Mouse (Mus musculus): ENCODE results near the gene Ppp3ca.
A peak's percentile ranks its signal among the peaks of the same experiment; 100 is the strongest.

Gene Ppp3ca

DNA sequence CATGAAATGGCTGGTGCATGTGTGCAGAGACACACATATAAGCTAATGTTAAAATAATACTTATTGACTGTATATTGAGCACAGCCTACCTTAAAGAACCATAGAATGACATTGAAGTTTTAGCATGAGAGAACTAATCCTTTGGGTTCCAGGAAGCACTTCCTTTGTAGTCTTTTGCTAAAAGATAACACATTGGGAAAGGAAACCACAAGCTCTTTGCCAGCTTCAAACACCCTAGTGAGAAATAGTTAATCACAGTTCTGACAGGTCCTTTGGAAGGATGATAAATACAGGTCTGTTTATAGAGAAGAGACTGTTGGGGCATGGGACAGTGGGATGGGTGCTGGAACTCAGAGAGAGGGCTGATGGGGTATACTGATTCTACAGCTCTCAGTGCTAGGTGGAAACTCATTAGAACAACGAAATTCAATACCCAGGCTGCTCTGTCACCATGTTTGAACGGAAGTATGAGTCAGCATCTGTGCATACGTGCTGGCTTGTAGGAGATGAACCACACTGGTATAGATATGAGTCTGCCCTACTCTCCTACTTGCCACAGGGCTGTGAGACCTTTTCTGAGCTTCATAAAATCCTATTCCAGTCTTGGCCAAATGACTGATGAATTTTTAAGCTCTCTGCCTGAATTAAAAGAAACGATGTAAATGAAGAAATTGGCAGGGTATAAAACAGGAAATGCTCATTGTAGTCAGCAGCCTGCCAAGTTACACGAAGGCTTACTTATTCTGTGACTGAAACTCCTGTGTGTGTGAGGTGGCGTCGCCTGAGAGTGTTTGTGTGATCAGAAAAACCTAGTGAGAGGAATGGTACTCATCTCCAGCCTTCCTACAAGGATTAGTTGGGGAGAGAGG is 271.0 kb downstream of the Ppp3ca start:
- no peak for DNase-seq

DNA sequence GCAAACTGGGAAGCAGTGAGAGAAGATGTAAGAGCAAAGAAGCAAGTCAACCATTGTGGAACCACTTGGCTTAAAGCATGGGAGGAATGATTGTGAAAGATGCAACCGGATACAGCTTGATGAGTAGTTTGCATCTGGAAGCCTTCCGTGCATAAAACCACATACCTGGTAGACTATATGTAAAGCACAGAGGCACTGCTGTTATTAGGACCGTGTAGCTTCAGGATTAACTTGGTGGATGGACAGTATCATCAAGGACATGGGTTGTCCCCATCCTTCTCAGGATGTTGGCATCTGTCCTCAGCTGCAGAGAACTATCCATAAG is 271.6 kb downstream of the Ppp3ca start:
- no peak for DNase-seq

DNA sequence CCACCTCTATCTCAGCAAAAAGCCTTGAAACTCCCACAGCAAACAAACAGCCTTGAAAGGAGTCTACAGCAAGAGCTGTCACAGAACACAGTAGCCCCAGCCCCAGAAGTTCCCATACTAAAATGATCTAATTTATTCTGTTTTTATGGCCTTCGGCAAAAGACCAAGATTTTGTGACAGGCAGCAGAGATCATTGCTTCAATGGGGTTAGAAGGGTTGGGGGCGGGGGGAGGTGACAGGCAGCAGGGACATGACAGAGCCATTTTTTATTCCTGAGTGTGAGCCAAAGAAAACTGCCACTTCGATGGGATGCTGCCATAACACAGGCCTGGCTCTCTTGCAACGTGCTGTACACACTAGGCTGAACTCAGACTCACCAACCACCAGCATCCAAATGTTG is 275.6 kb downstream of the Ppp3ca start:
- DNase-seq = no peak

DNA sequence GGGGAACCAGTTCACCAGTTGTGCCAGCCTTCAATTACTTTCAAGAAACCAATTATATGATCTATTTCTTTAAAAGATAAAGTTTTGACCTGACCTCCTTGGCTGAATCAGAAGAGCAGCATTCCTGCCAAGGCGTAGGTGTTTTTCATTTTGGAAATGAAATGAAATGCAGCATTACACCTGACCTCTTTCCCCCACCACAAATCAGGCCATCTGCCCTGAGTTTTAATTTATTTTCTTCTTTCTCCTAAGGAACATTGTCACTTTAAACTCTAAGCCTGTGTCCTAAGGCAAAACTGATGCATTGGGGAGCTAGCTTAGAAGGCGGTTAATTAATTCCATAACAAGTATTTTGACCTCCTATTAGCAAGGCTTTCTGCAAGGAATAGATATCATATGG is 276.7 kb downstream of the Ppp3ca start:
- no peak for DNase-seq

DNA sequence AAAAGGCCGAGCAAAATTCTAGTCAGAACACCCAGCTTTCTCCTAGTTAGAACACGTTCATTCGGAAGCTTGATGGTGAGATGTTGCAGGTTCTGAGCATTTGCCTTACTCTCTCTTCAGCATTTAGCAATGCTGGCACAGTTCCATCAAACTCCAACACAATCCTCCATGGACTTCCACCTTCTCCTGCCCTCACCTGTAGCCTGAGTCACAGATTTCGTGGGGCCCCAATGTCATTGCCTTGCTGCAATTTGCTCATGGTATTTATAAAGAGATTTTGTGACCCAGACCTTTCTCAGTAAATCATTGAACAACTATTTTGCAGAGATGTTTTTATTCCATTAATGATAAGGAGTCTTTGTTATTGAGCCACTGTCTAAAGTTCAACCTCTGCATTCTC is 278.2 kb downstream of the Ppp3ca start:
- DNase-seq = no peak

DNA sequence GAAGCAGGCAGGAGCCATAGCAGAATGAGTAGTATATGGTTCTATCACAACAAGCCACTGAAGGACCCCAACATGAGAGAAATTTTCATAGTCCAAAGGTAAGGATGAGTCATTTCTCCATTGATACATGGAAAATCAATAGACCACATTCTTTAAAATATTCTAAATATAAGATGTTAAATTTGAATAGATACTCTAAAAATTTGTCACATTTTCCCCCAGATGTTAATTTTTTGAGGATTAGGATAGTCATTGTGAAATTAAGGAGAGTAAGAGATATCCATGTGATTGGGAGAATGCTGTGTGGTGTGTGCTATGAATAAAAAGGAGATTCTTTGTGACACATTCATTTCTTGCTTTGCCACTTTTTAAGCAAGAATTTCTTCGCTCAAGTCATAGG is 281.9 kb downstream of the Ppp3ca start:
- no peak for DNase-seq

DNA sequence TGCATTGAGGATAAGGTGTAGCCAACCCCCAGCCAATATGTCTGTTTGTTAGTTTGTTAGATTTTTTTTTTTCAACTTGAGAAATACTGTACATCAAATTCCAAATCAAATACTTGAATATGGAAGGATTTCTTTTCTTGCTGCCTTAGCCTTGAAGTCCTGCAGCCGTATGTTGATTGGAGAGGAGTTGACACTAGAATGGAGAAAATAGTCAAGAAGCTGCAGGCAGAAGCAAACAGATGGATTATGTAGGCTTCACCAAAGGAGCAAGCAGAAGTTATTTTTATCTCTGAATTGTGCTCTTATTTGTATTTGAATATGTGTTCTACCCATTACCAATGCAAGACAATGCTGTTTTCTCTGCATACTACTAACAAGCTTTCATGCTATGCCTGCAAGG is 282.9 kb downstream of the Ppp3ca start:
- no peak for DNase-seq

DNA sequence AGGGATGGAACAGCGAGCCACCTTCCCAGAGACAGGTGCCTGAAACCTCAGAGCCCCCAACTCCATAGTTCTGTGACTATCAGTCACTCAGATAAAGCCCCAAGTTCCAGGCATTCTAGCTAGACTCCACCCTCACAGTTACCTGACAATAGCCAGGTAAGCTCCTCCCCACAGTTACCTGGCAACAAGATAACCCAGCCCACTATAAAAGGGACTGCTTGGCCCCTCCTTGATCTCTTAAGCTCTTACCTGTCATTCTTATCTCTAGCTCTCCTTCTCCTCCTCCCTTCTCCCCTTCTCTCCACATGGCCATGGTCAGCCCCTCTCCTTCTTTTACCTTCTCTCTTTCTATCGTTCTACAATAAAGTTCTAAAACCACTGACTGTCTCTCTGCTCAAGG is 285.1 kb downstream of the Ppp3ca start:
- no peak for DNase-seq

DNA sequence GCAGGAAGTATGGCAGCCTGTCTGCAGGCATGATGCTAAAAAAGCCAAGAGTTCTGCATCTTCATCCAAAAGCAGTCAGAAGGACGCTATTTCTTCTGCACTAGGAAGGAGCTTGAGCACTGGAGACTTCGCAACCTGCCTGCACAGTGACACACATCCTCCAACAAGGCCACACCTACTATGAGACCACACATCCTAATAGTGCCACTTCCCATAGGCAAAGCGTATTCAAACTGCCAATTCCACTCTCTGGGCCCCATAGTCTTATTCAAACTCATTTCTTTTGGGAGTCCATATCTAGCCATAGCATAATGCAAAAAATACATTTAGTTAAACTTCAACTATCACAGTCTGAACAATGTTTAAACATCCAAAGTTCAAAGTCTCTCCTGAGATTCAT is 290.4 kb downstream of the Ppp3ca start:
- no peak for DNase-seq

DNA sequence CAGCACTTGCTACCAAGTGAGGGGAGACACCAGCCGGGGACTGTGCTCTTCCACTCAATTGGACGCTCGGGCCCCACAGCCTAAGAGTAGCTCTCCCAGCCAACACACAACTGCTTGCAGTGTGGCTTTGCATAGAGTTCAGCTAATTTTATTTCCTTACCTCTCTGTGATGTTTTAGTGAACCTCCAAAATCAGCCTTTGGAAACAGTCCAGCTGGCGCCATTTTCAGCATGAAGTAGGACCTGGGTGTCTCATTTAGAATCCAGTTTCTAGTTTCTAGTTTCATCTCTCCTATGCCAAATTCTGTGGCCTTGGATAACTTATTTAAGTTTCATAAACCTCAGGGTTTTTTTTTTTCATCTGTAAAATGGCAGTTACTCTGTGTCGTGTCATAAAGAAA is 296.9 kb downstream of the Ppp3ca start:
- DNase-seq = no peak

DNA sequence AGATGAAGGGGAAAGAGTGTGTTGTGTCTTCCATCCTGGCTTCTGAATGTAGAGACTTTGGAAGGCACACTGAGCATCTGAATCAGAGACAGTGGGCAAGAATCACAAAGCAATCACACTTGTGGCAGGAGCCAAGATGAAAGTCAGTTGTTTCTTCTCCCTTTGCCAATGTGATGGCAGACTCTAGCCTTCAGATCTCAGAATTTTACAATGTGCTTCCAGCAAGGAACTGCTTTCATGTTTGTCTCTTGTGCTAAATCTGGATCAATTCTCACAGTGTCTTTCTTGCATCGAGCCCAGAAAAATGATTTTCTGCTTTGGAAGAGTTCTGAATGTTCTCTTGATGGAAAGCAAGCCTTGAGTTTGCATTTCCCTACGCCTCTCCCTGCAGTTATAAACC is 297.6 kb downstream of the Ppp3ca start:
- no peak for DNase-seq

DNA sequence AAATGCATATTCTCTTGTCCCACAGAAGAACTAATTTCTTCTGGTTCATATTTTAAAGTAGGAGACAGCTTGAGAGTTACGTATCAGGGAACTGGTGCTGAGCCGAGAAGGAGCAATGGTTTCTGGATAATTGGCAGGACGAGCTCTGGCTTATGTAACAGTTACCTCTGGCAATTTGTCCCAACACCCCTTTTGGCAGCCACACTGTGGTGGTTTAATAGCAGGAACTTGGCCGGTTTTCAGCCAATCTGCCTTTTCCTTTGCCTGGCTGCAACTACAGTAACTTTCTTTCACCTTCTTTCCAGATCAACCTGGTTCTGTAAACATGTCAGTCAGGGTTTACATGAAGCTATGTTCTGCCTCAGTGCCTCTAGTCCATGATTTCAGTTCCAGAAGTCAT is 299.9 kb downstream of the Ppp3ca start:
- no peak for DNase-seq

DNA sequence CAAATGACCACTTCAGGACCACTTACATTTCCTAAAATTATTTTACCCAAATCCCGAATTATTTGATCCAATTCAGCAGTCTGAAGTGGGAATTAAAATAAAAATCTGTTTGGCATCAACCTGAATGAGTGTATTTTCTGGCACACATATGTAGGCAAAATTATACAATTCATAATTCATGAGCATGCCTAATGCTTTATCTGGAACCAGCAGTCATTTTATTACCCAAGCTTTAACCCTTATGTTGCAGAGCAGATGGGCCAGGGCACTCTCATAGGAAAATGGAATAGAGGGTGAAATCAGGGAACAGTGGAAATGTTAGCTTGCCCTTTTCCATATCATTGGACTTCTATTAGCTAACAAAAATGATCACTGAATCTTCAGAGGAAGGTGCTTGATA is 307.9 kb downstream of the Ppp3ca start:
- DNase-seq = no peak

DNA sequence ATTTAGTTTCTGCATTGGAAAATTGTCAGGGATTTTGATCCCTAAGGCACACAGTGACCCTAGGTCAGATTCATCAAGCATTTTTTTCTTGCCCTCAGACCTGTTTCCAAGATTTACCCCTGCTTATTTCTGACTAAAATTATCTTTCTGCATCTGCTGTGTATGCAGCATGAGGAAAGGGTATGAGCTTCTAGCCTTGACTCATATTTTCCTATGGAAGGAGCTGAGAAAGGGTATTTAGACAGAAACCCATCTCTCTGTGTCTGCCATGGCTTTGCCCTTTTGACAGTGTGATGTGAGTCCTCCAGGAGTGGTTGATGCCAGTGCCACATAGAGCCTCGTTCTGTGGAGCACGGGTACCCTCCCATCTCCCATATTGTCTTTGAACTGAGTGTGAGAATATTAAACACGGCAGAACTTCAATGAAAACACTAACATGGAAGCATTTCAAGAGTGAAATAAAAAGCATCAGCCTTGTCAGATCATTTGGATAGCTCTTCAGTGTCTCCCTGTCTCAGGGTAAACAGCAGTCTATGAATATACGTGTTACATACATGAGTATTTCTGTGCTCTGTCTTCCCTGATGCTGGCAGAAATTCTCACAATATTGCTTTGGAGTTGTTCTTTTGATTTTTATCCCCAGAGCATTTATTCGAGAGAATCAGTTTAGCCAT is 311.1 kb downstream of the Ppp3ca start:
- DNase-seq = no peak

DNA sequence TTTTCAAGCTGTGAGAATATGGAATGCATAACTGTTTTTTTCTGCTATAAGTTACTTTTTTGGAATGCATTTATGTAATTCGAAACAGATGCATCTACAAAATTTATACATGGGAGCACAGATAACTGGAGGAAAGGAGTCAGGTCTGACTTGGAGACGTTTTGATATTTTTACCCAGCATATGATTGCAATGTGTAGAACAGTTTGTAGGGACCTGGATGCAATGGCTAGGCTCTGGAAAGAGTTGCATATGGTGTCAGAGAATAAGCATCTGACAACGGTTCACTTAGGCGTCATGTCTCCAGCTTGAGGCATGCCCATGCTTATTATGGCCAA is 311.6 kb downstream of the Ppp3ca start:
- no peak for DNase-seq

DNA sequence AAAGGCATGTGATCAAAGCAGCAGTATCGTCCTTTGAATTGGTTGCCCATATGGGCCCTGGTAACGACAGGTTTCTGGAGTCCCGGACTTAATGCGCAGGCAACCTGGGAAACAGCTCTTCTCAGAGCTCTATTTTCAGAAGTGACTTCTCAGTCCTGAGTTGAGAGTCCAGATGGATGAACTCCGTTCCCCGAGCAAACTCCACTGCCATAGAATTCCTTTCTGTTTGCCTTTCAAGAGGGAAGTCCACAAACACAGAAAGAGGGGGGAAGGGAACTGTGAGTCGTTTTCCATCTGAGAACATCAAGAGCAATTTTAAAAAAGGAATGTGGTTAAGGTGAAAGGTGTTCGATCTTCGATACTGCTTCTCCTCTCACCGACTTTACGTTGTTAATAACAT is 312.1 kb downstream of the Ppp3ca start:
- no peak for DNase-seq

DNA sequence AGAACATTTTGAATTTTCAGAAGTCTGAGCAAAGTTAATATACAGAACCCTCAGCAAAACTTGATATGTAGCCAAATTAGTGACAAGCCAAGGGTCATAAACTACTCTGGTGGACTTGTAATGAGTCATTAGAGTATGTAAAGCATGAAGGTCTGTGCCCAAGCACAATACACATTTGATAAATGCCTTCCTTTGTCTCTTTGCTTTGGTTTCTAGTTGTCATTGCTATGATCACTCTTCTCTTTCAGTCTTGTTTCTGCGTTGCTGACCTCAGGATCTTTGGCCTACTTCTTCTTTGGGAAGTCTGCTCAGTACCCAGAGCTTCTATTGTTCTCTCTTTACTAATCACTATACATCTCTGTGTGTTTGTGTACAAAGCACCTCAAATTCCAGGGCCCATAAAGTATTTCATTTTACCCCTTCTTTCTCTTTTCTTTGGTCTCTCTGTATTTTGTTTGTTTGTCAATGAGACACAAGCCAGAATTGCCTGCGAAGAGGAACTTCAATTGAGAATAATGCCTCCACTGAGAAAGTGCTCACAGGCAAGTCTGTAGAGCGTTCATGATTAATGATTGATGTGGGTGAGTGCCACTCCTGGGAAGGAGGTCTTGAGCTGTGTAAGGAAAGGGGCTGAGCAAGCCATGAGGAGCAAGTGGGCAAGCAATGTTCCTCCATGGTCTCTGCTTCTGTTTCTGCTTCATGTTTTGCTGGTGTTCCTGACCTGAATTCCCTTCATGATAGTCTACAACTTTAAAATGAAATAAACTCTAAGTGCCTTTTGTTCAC is 316.4 kb downstream of the Ppp3ca start:
- DNase-seq = peak; percentile 2

Data from embryo, embryonic 11 days (tissue).